Mouse (Mus musculus) kidney, adult 2 months (tissue): ENCODE results near the gene Gp2.

Experiments used
- CTCF ChIP-seq: fragments of 200-500 bp; conservative IDR thresholded peaks from 2 replicates; pipeline ENCODE4 v1.5.1; 2011; ENCODE audit warnings: low read depth, mild to moderate bottlenecking, control low read depth, low read length, moderate library complexity, mixed read lengths; ENCODE audit not compliant: insufficient read depth, insufficient read length
- POLR2A ChIP-seq: fragments of 200-500 bp; IDR thresholded peaks from one replicate; pipeline ENCODE4 v1.6.1; 2011; ENCODE audit warnings: low read depth, low read length, control low read depth

- TF ChIP-seq CTCF (no peak), POLR2A (no peak)
Measured at GRCm38 (mm10) chr7:119484154-119484553, 25.1 kb upstream of the Gp2 start.
